Mouse (Mus musculus): ENCODE data around the gene Gm9195. TPM values are rescaled to one million over a fixed set of nuclear protein-coding genes. Genes with fewer than 3 reads are reported as not detected.

Gene Gm9195
- polyA plus RNA-seq, 1 experiment from 2014 or later, result not detected

GRCm38 (mm10) chr14:72474501-72474900 is 17.1 kb downstream of the Gm9195 start:
- Histone ChIP-seq H3K36me3 (ENCODE audit: inconsistent target) (no peaks in the 10 kb centered on the region), H3K27ac (no peak overlapping the region), H3K79me2 (ENCODE audit: inconsistent target) (no peaks in the 10 kb centered on the region), H3K4me3 (ENCODE audit: inconsistent target) (no peak overlapping the region)
- WGBS (ENCODE audit: missing documents), result 92% methylated on average over 1 of the region's 1 CpGs

DNA sequence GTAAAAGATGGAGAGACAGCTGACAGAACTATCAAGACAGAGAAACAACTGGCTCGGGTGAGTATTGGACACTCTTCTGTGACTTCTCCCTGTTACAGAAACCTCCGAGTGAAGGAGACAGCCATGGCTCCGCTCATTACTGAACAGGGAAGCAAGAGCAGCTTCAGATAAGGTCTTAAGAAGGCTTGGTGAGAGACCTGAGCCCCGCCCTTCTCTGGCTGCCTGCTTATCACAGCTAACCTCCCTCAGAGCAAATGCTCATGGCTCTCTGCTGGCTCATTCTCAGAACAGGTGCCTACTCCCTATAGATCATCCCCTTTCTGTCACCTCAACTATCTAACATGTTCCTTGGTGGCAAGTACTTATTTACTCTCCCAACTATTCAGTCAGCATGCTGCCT is 23.2 kb downstream of the Gm9195 start:
- no peak overlapping the region for H3K27ac ChIP-seq
- no peaks in the 10 kb centered on the region for H3K79me2 ChIP-seq (ENCODE audit: inconsistent target)
- no peak overlapping the region for H3K4me3 ChIP-seq (ENCODE audit: inconsistent target)
- WGBS (ENCODE audit: missing documents), result 72% methylated on average over 4 of the region's 4 CpGs
- H3K36me3 ChIP-seq (ENCODE audit: inconsistent target), result no peaks in the 10 kb centered on the region

- Histone ChIP-seq H3K79me2 (ENCODE audit: inconsistent target) (no peaks in the 10 kb centered on the region), H3K27ac (no peak overlapping the region), H3K36me3 (ENCODE audit: inconsistent target) (no peaks in the 10 kb centered on the region), H3K4me3 (ENCODE audit: inconsistent target) (no peak overlapping the region)
- WGBS (ENCODE audit: missing documents), result 92% methylated on average over 3 of the region's 3 CpGs
These were observed 25.3 kb downstream of the Gm9195 start for GRCm38 (mm10) chr14:72466384-72466783.

DNA sequence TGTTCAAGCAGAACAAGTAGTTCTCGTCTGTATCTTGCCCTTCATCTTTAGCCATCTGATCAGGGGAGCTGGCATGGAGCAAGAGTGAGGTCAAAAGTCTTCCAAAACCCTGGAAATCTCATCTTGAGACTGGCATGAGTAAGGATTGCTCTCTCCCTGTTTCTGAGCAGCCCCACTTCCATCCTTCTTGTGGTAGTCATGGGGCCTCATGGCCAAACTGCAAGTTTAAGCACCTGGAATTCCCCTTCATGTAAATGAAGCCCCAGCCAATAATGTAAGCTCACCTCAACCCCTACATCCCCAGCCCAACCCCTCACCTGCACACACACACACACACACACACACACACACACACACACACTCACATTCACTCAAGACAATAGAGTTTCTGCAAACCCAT is 30.0 kb downstream of the Gm9195 start:
- no peak overlapping the region for H3K4me3 ChIP-seq (ENCODE audit: inconsistent target)
- no peak overlapping the region for H3K27ac ChIP-seq
- H3K79me2 ChIP-seq (ENCODE audit: inconsistent target), result no peaks in the 10 kb centered on the region
- H3K36me3 ChIP-seq (ENCODE audit: inconsistent target), result no peaks in the 10 kb centered on the region
- WGBS (ENCODE audit: missing documents), result 92% methylated on average over 1 of the region's 1 CpGs

- no peaks in the 10 kb centered on the region for H3K36me3 ChIP-seq (ENCODE audit: inconsistent target)
- no peaks in the 10 kb centered on the region for H3K79me2 ChIP-seq (ENCODE audit: inconsistent target)
- no peak overlapping the region for H3K27ac ChIP-seq
- H3K4me3 ChIP-seq (ENCODE audit: inconsistent target), result no peak overlapping the region
- WGBS (ENCODE audit: missing documents), result 85% methylated on average over 2 of the region's 2 CpGs
These were observed 31.3 kb downstream of the Gm9195 start for GRCm38 (mm10) chr14:72460291-72460690.

DNA sequence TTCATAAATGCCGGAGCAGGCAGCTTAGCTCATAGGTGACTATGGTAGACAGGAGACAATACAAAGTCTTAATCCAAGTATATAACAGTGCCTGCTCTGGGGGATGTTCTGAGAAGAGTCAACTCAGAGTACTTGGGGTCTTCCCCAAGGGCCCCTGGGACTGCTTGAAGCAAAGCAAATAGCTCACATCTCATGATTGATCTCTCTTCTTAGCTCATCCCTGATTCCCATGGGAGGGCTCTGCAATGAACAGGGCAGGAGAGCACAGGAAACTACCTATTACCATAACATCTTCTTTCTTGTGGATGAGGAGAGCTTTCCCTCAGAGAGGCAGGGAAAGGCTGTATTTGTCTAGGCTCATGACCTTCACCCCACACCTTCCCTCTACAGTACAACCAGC is 32.7 kb downstream of the Gm9195 start:
- H3K4me3 ChIP-seq (ENCODE audit: inconsistent target), result no peak overlapping the region
- 91% methylated on average over 1 of the region's 1 CpGs for WGBS (ENCODE audit: missing documents)

DNA sequence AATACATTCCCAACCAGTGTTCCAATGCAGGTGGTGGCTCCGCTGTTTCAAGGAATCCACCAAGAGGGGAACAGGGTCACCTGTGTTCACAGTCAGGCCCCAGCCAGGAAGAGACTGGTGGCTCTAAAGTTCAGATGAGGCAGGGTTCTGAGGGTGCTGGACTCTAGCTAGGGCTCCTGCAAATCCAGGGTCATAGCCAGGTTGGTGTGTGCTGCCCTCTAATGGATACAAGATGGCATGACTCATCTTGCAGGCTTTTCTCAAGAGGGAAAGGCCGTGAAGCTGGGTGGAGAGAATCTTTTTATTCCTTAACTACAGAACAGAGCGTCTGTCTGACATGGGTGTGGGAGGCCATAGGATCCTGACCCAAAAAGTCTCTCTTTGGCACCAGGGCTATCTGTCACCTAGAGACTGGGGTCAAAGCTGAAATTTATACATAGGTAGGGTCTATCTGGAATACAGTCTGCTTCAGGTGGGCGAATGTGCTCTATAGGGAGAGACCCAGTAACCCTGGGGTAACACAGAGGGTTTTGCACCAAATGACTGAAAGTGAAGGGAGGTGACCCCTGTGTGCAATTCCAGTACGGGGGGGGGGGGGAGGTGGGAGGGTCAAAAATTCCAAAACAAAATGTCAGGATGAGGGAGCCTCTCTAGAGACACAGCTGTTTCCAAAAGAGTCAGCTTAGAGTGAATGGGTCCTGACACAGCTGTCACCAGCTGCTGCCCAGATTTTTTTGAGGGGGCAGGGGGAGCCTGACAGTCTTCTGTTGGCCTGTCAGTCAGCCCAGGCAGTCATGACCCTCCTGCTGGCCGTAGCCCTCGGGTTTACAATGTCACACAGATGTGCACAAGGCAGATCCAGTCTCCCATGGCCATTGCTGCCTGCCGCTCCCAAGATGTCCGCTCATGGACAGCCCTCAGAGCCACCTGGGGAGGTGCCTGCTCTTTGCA is 44.2 kb downstream of the Gm9195 start:
- no peaks in the 10 kb centered on the region for H3K79me2 ChIP-seq (ENCODE audit: inconsistent target)
- WGBS (ENCODE audit: missing documents), result 68% methylated on average over 8 of the region's 9 CpGs
- no peak overlapping the region for H3K4me3 ChIP-seq (ENCODE audit: inconsistent target)
- no peak overlapping the region for H3K27ac ChIP-seq
- H3K36me3 ChIP-seq (ENCODE audit: inconsistent target), result no peaks in the 10 kb centered on the region

More for the DNA sequence above, 32.7 kb downstream of the Gm9195 start:
- Histone ChIP-seq H3K36me3 (ENCODE audit: inconsistent target) (no peaks in the 10 kb centered on the region), H3K27ac (no peak overlapping the region), H3K79me2 (ENCODE audit: inconsistent target) (no peaks in the 10 kb centered on the region)

- Histone ChIP-seq H3K36me3 (ENCODE audit: inconsistent target) (no peaks in the 10 kb centered on the region), H3K4me3 (ENCODE audit: inconsistent target) (no peak overlapping the region), H3K27ac (no peak overlapping the region), H3K79me2 (ENCODE audit: inconsistent target) (no peaks in the 10 kb centered on the region)
- WGBS (ENCODE audit: missing documents), result 76% methylated on average over 11 of the region's 11 CpGs
These were observed 48.7 kb downstream of the Gm9195 start for GRCm38 (mm10) chr14:72442936-72443335.

DNA sequence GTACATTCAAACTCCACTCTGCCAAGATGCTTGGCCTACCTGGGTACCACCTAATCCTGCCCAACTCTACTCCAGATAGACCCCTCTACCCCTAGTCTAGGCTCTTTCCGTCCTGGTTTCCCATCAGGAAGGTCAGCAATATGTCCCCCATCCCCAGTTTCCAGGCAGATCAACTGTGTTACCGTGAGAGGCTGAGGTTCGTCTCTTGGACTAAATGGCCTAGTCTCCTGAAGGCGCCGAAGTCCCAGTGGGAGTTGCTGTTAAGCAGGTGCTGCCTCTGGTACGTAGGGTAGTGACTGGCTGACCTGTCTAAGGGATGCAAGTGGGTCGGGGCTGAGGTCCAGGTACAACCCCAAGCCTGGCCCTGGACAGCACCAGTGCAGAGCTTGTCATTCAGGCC is 50.7 kb downstream of the Gm9195 start:
- 91% methylated on average over 7 of the region's 7 CpGs for WGBS (ENCODE audit: missing documents)

DNA sequence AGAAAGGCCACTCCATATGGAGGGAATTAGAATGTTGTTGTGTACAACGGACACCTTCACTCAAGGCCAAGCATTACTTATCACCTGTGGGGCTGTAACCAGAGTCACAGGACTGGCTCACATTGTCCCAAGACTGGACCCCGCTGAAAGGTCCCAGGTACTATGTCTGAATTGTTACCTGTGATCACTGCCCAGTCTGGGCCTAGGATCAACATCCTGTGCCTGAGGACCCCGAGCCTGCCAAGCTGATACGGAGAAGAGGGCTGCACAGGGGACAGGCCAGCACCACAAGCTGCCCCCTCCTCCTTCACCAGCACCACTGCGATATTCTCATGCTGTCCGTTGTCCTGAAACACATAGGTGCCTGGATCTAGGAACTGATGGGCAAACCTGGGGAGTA is 51.2 kb downstream of the Gm9195 start:
- H3K36me3 ChIP-seq (ENCODE audit: inconsistent target), result no peaks in the 10 kb centered on the region
- no peak overlapping the region for H3K27ac ChIP-seq
- no peak overlapping the region for H3K4me3 ChIP-seq (ENCODE audit: inconsistent target)
- WGBS (ENCODE audit: missing documents), result 91% methylated on average over 6 of the region's 6 CpGs
- H3K79me2 ChIP-seq (ENCODE audit: inconsistent target), result no peaks in the 10 kb centered on the region

More for the DNA sequence above, 50.7 kb downstream of the Gm9195 start:
- no peaks in the 10 kb centered on the region for H3K79me2 ChIP-seq (ENCODE audit: inconsistent target)
- no peak overlapping the region for H3K27ac ChIP-seq
- H3K4me3 ChIP-seq (ENCODE audit: inconsistent target), result no peak overlapping the region
- no peaks in the 10 kb centered on the region for H3K36me3 ChIP-seq (ENCODE audit: inconsistent target)

DNA sequence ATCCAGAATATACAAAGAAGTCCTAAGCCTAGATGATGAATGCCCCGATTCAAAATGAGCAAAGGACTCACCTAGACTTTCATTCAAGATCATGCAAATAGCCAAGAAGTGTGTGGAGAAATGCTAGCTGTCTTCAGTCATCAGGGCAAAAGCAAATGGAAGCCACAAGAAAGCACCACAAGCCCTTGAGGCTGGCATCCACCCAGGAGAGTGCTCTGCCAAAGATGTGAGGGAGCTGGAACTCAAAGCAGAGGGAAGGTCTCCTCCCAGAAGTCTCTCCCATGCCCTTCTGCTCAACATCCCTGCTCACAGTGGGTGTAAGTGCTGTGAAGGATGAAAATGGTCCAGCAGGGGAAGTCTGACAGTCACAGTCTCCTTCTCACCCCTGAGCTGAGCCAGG is 52.7 kb downstream of the Gm9195 start:
- H3K79me2 ChIP-seq (ENCODE audit: inconsistent target), result no peaks in the 10 kb centered on the region
- no peak overlapping the region for H3K27ac ChIP-seq
- no peaks in the 10 kb centered on the region for H3K36me3 ChIP-seq (ENCODE audit: inconsistent target)
- no peak overlapping the region for H3K4me3 ChIP-seq (ENCODE audit: inconsistent target)
- WGBS (ENCODE audit: missing documents), result 73% methylated on average over 1 of the region's 1 CpGs

GRCm38 (mm10) chr14:72389696-72390095 is 101.9 kb downstream of the Gm9195 start:
- Histone ChIP-seq H3K36me3 (ENCODE audit: inconsistent target) (no peaks in the 10 kb centered on the region), H3K27ac (no peak overlapping the region), H3K4me3 (ENCODE audit: inconsistent target) (no peak overlapping the region), H3K79me2 (ENCODE audit: inconsistent target) (no peaks in the 10 kb centered on the region)
- 86% methylated on average over 1 of the region's 1 CpGs for WGBS (ENCODE audit: missing documents)

GRCm38 (mm10) chr14:72389288-72389687 is 102.3 kb downstream of the Gm9195 start:
- Histone ChIP-seq H3K27ac (no peak overlapping the region), H3K79me2 (ENCODE audit: inconsistent target) (no peaks in the 10 kb centered on the region), H3K4me3 (ENCODE audit: inconsistent target) (no peak overlapping the region), H3K36me3 (ENCODE audit: inconsistent target) (no peaks in the 10 kb centered on the region)
- WGBS (ENCODE audit: missing documents), result 82% methylated on average over 4 of the region's 4 CpGs

DNA sequence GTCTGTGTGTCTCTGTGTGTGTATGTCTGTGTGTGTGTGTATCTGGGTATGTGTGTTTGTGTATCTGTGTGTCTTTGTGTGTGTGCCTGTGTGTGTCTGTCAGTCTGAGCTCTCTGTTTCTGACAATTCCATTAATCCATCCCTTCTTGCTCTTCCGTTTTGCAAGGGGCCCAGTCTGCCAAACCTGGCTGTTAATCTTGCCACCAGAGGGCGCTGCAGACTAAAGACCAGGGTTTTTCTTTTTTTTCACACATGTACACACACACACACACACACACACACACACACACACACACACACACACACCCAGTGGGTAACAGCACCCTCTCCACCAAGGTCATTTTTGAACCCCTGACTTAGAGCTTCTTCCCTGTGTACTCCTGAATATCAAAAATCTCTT is 114.4 kb downstream of the Gm9195 start:
- H3K27ac ChIP-seq, result no peak overlapping the region
- H3K79me2 ChIP-seq (ENCODE audit: inconsistent target), result no peaks in the 10 kb centered on the region
- H3K36me3 ChIP-seq (ENCODE audit: inconsistent target), result no peaks in the 10 kb centered on the region
- H3K4me3 ChIP-seq (ENCODE audit: inconsistent target), result no peak overlapping the region
- 18% methylated on average over 2 of the region's 2 CpGs for WGBS (ENCODE audit: missing documents)

Measured in macrophage (primary cell).